Mouse (Mus musculus): Measurements from ENCODE around the gene Stx16.

DNA sequence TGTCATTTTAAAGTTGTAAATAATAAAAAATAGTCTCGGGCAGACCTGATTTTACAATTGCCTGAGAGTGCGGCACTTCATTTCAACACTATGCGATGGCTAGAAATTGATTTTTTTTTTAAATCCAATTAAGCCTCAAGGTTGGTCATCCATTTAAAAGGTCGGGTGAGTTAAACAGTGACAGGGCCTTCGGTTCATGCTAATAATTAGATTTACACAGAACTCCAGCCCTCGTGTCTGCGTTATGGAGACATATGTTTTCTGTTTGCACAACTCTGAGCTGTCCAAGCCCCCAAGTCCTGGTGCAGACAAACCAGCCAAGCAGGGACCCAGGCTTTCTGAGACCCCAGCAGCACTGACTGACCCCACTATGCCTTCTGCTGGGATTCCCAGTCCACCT lies 26.3 kb downstream of the Stx16 start:
- no peak for TF ChIP-seq POLR2A (IDR thresholded peaks at IDR 0.05; ENCODE audit: control insufficient read depth, extremely low read depth, insufficient read depth, low read length, poor library complexity)
- no peak for TF ChIP-seq CTCF (IDR thresholded peaks at IDR 0.05; ENCODE audit: borderline replicate concordance, control insufficient read depth, extremely low read depth, insufficient read depth, low read length, poor library complexity)
